Mouse (Mus musculus): ENCODE measurements at regions not wholly inside any gene's neighbourhood (a gene's known extent, or its start where the extent isn't known, plus 50 kb on each side); places are given as distances from the start of the nearest gene placed in this dataset.

DNA sequence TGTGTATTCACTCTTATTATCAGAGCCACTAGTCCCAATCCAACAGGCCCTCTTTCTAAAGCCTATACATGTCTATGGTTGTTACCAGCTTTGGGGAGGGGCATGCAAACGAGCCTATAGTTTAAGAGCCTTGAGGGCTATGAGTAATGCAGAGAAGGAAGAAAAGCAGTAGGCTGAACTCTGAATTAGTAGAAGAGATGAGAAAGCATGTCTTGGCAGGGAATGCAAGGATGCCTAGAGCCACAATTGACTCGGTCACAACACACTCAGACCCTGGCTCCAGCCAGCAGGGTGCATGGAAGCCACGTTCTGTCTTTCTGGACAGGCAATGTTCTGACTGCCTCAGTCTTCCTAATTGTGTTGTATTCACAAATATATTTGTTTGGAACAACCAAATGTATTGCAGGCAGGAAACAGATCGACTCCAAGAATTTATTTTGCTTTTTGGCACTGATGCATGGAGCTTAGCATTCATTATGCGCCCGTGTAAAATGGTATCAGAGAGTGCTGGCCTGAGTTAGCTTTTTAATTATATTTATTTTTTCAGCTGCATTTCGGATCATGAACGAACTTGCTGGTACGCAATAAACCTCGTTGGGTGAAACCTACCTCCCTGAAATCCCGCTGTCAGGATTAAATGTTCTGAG lies 110.2 kb downstream of the Rybp start:
- no peak for DNase-seq
- intact Hi-C loops (cut with DNase I): no loop called here

DNA sequence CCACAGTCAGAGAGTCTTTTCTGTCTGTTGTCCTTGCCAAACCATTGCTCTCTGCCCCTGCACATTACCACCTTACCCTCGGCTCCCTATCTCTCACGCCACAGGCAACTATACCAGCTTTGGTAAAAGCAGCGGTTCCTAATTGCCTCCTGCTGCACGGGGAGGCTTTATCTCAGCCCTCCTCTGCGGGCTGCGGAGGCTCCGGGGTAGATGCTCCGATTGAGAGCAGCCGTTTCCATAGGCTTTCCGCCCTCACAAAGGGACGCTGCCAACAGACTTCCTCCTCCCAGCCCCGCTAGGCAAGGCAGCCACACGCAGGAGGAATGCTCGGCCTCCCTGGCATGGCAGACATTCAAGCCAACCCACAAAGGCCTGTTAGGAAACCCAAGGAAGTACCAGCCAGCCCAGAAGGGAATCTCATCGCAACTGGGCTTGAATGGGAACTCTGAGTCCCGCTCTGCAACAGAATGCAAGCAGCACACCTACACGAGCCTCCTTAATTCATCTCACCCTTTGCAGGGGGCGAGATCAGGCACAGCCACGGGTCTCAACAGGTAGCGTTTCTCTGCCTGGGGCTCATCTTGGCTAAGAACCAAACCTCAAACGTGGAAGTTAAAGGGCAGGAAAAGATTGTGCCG lies 116.5 kb downstream of the Rybp start:
- DNase-seq: peak; percentile 51
- intact Hi-C loops (cut with DNase I): no loop called here

DNA sequence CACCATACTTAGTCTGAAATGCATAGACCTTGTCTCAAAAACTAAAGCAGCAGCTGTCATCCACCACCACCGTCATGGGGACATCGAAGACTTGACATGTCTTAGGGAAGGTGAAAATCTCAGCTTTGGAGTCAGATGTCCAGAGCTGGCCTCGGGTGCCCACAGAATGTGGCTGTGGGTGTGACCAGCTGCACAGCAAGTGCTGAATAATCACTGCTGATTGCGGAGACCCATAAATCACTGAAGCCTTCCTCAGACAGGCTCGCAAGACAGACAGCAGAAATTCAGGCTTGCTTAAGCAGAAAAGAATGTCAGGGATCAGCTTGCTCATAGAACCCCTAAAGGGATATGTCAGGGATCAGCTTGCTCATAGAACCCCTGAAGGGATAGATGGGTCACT lies 120.0 kb downstream of the Rybp start:
- intact Hi-C loops (cut with DNase I): no loop called here
- DNase-seq: no peak

DNA sequence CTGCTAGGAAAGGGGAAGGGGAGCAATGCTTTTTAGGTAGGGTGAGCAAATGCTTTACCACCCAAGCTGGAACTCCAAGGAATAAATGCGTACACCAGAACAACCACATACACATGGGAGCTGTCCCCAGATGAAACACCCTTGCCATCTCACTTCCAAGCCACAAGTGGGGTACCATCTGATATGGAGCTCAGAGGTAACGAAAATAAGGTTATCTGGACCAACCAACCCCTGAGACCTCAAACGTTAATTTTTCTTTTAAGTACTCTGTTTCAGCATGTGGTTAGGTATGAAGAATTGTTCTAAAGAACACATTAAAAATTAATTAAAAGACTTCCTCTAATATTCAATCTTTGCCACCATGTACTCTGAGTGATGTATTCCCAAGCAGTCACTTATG lies 121.5 kb downstream of the Rybp start:
- intact Hi-C loops (cut with DNase I): no loop called here
- no peak for DNase-seq

DNA sequence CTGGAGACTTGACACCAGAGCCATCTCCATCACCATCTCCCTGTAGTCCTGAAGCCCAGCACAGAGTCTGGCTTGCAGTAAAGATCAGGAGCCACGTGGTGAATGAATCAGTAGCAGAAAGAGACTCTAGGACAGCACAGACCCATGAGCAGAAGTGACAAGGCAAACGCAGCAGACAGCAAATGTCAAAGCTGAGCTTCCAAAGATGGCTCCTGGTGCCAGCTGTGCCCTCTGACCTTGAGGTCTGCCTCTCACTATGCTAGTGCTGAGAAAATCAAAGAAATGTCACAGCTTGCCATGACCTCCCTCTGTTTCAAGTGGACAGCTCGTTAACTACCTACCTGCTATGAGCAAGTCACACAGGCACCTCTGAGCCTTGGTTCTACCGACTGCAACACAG lies 123.1 kb downstream of the Rybp start:
- no peak for DNase-seq
- intact Hi-C loops (cut with DNase I): no loop called here

DNA sequence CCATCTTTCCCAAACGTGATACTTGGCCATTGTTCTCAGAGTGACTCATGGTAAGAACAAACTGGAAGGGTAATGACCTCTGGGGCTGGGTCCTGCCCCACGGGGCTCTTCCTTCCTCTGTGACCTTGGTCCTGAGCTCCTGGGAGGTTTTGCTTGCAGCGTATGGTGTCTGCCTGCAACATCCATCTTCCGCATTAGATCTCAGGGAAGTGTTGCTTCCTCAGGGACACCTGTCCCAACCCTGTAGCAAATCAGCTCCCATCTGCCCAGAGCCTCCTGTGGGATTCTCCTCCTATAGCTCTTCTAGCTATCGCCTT lies 123.5 kb downstream of the Rybp start:
- no peak for DNase-seq
- intact Hi-C loops (cut with DNase I): no loop called here

DNA sequence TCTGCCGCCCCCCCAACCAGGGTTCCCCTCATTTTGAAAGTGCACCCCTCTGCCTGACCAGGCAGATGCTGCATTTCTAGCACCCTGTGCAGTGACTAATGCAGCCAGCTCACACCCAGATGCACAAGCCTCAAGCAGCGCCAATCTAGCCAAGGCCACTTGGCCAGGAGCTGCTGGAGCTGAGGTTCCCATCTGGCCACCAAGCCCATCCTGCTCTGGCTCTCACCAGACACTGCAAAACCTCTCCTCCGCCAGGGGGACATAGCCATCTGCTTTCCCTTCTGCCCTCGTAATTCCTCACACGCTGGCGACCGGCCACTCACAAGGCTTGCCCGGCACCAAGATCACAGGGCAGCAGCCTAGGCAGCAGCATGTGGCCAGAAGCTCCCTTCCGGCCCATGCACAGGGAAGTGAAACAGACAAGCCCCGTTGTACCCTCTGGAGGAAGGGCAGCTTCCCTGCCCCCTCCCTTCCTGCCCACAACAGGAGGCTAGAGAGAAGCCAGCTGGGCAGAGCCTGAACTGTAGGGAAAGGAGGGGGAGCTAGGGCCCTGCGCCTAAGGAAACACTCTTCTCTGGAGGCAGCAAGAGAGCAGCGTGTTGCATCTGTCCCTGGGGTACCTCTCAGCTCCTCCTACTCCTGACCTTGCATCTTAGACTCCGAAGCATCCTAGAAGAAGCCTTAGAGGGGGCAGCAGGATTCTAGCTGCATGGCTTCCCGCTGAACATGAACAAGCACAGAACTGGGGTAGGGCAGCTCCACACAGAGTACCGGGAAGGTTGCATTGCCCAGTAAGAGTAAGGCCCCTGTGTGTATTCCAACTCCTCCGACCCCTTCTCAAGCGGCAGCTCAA lies 124.1 kb downstream of the Rybp start:
- intact Hi-C loops (cut with DNase I): no loop called here
- peak; percentile 99 for DNase-seq

DNA sequence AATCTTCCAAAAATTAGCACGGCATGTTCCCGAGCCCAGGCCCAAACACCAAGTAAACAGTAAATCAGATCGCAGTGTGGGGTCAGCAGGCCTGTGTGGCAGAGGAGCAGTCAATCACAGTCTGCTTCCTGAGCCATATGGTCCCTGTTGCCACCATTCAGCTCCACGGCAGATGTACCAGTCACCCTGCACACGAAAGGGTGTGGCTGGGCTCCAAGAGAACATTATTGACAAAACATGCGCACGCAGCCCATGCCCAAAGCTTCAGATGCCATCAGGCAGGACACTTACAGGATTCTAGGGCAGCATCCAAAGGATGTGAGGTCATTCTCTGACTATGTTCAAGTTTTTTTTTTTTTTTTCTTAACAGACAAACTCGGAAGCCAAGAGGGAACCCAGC lies 126.6 kb downstream of the Rybp start:
- intact Hi-C loops (cut with DNase I): no loop called here
- peak; percentile 55 for DNase-seq

DNA sequence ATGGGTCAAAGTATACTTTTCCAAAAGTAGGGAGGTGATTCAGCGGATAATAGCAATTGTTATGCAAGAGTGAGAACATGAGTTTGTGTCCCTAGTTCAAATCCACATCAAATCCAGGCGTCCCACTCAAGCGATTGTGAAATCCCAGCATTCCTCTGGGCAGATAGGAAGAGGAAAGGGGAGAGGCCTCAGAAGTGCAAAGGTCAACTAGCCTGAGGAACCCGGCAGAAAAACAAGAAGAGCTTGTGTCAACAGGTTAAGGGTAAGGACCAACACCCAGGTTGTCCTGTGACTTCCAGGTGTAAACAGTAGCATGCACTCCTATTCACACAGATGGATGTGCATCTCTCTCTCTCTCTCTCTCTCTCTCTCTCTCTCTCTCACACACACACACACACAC lies 127.5 kb downstream of the Rybp start:
- no peak for DNase-seq
- intact Hi-C loops (cut with DNase I): no loop called here

DNA sequence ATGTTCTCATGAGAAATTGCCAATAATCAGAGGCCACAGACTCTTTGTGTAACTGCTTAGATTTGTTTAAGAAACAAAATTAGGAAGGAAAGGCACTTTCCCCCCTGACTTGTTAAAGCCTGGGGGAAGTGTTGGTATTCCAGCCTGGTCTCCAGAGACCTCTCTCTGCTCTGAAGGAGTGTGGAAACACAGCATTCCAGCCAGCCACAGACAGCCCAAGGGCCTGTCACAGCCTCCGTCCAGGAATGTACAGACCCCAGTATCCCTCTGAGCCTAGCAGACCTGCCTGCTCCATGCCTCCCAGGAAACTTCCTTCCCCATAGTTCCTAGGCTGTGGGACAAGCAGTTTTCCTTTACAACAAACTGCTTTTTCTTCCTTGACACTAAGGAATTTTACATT lies 128.0 kb downstream of the Rybp start:
- intact Hi-C loops (cut with DNase I): no loop called here
- no peak for DNase-seq

DNA sequence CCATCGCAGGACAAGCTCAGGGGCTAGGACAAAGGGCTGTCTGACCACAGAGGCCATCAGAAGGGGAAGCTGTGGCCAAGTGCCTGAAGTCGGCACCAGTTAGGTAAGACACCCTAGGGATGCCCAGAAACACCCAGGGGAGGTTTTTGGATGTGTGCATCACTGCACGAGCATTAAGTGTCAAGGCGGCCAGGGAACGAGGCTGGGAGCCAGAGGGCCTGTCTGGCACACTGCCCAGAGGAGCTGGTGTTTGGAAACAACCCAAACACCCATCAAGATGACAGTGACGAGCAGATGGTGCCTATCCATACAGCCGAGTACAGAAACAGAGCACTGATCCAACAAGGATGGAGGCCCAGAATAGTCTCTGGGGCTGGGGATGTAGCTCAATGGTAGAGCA lies 130.0 kb downstream of the Rybp start:
- intact Hi-C loops (cut with DNase I): no loop called here
- DNase-seq: peak; percentile 73

DNA sequence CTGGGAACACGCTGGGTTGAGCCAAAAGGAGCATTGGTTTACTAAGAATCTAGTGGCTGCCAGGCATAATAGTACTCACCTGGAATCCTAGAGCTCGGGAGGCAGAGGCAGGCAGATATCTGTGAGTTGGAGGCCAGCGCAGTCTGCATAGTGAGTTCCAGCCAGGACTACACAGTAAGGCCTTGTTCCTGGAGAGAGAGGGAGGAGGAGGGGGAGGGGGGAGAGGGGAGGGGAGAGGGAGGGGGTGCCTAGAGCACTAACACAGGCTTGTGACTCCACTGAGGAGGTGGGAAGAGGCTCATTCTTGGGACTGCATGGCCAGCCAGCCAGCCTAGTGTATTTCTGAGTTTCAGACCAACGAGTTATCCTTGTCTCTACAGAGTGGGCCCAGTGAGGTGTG lies 131.1 kb downstream of the Rybp start:
- intact Hi-C loops (cut with DNase I): no loop called here
- no peak for DNase-seq

DNA sequence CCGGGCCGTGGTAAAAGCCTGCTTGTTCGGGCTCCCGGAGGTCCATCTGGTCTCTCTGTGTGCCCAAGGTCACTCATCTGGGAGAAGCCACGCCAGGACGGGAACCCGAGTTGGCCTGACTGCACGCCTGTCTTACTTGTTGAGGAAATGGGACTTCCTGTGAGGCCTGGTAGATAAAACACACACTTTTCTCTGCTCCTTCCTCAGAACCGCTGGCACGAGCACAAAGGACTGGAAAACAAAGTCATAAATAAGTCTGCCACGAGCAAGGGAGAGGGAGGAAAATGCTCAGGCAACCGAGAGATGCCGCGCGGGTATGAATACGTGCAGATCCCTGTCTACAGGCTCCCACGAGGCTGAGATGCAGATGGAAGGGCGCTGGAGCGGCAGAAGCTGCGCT lies 131.6 kb downstream of the Rybp start:
- intact Hi-C loops (cut with DNase I): no loop called here
- no peak for DNase-seq

DNA sequence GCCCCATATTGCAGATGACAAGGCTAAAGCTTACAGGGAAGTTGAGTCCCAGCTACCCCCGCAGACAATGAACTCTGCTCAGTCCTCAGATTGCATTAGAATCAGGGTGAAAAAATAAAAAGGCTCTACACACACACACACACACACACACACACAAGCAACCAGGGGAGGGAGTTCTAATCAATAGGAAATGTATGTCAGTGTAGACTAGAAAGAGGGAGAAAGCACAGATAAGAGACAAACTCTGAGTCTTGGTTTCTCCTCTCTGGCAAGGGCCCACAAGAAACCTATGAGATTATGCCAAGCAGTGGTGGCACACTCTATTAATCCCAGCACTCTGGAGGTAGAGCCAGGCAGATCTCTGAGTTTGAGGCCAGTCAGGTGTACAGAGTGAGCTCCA lies 135.8 kb downstream of the Rybp start:
- intact Hi-C loops (cut with DNase I): no loop called here
- no peak for DNase-seq

DNA sequence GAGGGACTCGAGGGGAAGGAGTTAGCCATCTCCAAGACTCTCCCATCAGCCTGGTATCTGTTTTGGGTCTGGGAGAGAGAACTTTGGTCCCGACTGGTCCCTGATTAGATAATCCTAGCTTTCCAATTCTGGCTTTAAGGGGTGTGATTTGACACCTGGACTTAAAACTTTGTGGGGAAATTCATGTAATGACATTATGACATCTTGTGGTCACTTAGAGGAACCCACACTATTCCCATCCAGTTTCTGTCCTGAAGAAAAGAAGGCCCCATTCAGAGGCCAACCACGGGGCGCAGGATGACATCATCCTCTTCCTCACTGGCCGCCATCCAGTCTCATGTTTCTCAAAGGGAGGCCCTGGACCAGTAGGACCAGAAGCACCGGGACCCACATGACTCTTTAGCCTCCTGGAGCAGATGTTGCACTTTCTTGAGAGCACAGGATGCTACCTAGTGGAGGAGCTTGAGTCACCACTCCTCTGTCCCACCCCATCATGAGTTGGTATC lies 136.5 kb downstream of the Rybp start:
- DNase-seq: no peak

DNA sequence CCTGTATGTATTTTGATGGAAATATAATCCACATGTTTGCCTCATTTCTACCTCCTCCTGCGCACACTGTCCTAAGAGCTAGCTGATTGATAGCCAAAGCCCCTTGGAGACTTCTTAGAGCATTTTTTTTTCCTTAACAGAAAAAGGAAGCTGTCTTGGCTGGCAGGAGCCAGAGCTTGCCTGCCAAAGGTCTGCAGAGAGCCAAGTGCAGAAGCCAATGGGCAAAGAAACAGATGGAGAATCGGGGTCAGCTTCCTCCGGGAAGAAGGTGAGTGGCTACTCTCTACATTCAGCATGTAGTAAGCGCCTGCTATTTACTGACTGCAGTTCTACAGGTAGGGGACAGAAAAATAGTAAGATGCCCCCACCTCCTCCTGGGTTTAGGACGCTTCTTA lies 137.8 kb downstream of the Rybp start:
- peak; percentile 47 for DNase-seq
- intact Hi-C loops (cut with DNase I): no loop called here

More for the DNA sequence above, 136.5 kb downstream of the Rybp start:
- intact Hi-C loops (cut with DNase I): no loop called here

DNA sequence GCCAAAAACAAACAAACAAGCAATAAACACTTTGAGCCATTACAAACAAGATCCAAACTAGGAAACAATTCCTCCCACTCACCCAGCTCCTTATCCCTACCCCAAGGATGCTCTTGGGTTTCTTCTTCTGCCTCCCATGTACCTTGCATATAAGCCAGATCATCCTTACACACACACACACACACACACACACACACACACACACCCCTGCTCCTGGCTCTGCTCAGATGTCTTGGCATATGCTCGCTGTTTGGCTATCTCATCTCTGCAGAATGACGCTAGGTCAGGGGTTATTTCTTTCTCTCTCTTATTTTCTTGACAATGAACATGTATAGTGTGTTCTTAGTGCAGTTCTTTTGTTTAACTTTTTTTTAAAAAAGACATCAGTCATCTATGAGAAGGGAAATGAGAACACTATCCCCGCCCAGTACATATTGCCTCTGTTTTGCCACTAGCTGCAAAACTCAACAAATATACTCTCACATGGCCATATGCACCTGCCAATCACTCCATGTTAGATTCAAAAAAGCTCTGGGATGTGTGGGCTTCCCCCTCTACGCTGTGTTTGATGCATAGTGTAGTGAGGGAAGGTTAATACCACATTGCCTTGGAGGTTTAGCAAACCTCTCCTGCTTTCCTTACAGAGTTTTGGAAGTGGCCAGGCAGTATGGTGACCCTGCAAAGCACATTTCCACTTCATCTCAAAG lies 138.4 kb downstream of the Rybp start:
- no peak for DNase-seq
- intact Hi-C loops (cut with DNase I): no loop called here

DNA sequence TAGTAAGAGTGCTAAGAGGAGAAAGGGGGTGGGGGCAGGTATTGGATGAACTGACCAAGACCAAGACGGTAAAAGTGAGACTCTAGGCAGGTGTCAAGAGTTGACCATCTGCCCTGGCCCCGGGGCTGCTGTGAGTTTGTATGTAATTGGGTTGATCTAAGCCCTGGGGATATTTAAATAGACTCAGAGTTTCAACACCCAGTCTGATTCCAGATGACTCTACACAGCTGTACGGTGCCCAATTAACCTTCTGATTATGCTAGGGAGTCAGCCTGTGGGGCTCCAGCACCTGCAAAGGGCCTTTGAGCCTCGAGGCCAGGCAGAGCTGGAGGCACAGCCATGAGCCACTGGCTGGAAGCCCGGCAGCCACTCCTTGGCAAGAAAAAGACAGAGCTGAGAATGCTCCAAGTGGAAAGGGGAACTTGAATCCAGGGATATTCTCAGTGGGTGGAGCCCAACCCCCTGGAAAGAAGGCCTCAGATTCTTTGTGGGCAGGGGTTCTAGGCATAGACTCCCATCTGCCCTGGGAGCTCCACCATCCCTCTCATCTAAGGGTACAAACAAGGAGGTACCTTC lies 140.8 kb downstream of the Rybp start:
- intact Hi-C loops (cut with DNase I): no loop called here
- DNase-seq: peak; percentile 52

DNA sequence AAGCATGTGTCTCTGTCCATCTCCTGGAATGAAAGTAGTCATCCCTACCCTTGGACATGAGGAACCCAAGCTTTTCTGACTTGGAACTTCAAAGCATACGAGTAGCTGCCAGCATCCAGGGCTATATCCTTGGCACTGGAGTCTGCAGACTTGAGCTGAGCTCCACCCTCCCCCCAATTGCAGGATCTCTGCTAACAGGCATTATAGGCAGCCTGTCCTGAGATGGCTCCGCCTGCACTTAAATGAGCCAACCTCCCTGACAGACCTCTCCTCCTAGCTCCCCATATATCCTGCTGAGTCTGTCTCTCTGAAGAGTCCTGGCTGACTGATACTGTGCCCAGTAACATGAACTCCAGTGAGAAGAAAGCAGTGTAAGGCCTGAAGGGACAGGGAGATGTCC lies 141.4 kb downstream of the Rybp start:
- no peak for DNase-seq
- intact Hi-C loops (cut with DNase I): no loop called here

DNA sequence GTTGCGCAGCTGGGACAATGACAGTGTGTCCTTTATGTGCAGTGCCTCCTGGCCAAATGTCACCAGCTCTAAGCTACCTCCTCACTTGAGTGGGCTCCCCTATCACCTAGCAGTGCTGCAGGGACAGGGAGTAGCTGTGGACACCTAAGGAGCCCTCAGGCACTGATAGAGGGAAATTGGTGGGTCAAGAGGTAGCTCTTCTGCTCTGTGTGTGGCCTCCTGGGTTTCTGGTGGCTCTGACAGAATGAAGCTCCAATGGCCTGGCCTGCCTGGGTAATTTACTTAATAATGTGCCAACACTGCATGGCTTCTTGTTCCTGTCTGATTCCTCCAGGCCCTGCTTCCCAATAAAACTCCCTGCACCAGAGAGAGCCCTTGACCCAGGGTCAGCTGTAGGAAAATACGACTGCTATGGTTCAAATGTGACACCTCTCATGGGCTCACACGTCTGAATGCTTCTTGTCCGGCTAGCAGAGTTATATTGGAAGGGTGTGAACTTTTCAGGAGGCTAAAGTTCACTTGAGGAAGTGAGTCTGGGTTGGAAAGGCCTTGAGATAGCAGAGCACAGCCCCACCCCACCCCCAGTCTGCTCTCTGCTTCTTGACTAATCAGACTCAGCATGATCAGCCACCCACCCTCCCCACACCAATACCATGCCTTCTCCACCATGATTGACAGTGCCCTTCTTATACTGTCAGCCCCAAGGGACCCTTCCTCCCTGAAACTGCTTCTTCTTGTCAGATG lies 142.6 kb downstream of the Rybp start:
- intact Hi-C loops (cut with DNase I): no loop called here

More for the DNA sequence above, 142.6 kb downstream of the Rybp start:
- DNase-seq: no peak

All from left cerebral cortex, postnatal 4 days (tissue).